Mouse (Mus musculus): ENCODE measurements around the gene Polr2l.

The Polr2l gene

GRCm38 (mm10) chr7:141475011-141475804, at the start of gene Polr2l, which contains the start of gene Tspan4:
TSS of gene Polr2l (minus strand) at chr7:141475132.
TSS of gene Tspan4 (plus strand) at chr7:141475240.
- CTCF ChIA-PET = interaction anchor here (0.7 kb wide), 1 partner anchor 65 kb away, joined by 3 read pairs; no protein-coding TSS in a partner anchor

- CTCF ChIA-PET = no interaction called here
Measured at GRCm38 (mm10) chr7:141524271-141524670, 49.3 kb upstream of the Polr2l start.

- CTCF ChIA-PET = no interaction called here
Measured at GRCm38 (mm10) chr7:141523007-141523406, 48.1 kb upstream of the Polr2l start.

GRCm38 (mm10) chr7:141519795-141520194, 44.9 kb upstream of the Polr2l start:
- CTCF ChIA-PET = interaction anchor here (0.7 kb wide), 1 partner anchor 155 kb away, joined by 4 read pairs; no protein-coding TSS in a partner anchor

GRCm38 (mm10) chr7:141518926-141519325, 44.0 kb upstream of the Polr2l start:
- CTCF ChIA-PET = no interaction called here

GRCm38 (mm10) chr7:141518296-141518695, 43.4 kb upstream of the Polr2l start:
- CTCF ChIA-PET = no interaction called here

- CTCF ChIA-PET = no interaction called here
Measured at GRCm38 (mm10) chr7:141517638-141518037, 42.7 kb upstream of the Polr2l start.

- CTCF ChIA-PET = no interaction called here
Measured at GRCm38 (mm10) chr7:141510681-141511191, 35.8 kb upstream of the Polr2l start.

GRCm38 (mm10) chr7:141510196-141510595, 35.3 kb upstream of the Polr2l start:
- CTCF ChIA-PET = no interaction called here

- CTCF ChIA-PET = no interaction called here
Measured at GRCm38 (mm10) chr7:141508160-141508559, 33.2 kb upstream of the Polr2l start.

GRCm38 (mm10) chr7:141506278-141506677, 31.3 kb upstream of the Polr2l start:
- CTCF ChIA-PET = no interaction called here

GRCm38 (mm10) chr7:141502556-141502905, 27.6 kb upstream of the Polr2l start:
- CTCF ChIA-PET = no interaction called here

- CTCF ChIA-PET = no interaction called here
Measured at GRCm38 (mm10) chr7:141501820-141502555, 27.1 kb upstream of the Polr2l start.

GRCm38 (mm10) chr7:141497600-141497999, 22.7 kb upstream of the Polr2l start:
- CTCF ChIA-PET = no interaction called here

GRCm38 (mm10) chr7:141495940-141496339, 21.0 kb upstream of the Polr2l start:
- CTCF ChIA-PET = no interaction called here

- CTCF ChIA-PET = no interaction called here
Measured at GRCm38 (mm10) chr7:141495379-141495778, 20.4 kb upstream of the Polr2l start.

GRCm38 (mm10) chr7:141493729-141494128, 18.8 kb upstream of the Polr2l start:
- CTCF ChIA-PET = no interaction called here

- CTCF ChIA-PET = no interaction called here
Measured at GRCm38 (mm10) chr7:141492738-141493137, 17.8 kb upstream of the Polr2l start.

- CTCF ChIA-PET = no interaction called here
Measured at GRCm38 (mm10) chr7:141491151-141491550, 16.2 kb upstream of the Polr2l start.

- CTCF ChIA-PET = interaction anchor here (0.8 kb wide), 1 partner anchor 651 kb away, joined by 4 read pairs; no protein-coding TSS in a partner anchor
Measured at GRCm38 (mm10) chr7:141487141-141487540, 12.2 kb upstream of the Polr2l start.

GRCm38 (mm10) chr7:141486239-141486638, 11.3 kb upstream of the Polr2l start:
- CTCF ChIA-PET = no interaction called here

GRCm38 (mm10) chr7:141485606-141486005, 10.7 kb upstream of the Polr2l start:
- CTCF ChIA-PET = no interaction called here

GRCm38 (mm10) chr7:141485186-141485585, 10.3 kb upstream of the Polr2l start:
- CTCF ChIA-PET = no interaction called here

Measured in spleen, embryonic (tissue).